Mouse (Mus musculus): ENCODE data around the gene Nploc4. TPM values are rescaled to one million over a fixed set of nuclear protein-coding genes. Genes with fewer than 3 reads are reported as not detected.
"Not testable (repeated sequence)": the region's sequence is repeated elsewhere in the genome, so short reads cannot be mapped to it uniquely, and the experiment has no call there.

Nploc4 gene
- polyA plus RNA-seq, 1 experiment, result 46.6 TPM

GRCm38 (mm10) chr11:120417852-120418251, 19.7 kb downstream of the Nploc4 start:
- Histone ChIP-seq H3K4me3 (ENCODE audit: insufficient read depth, low read length) (no peak overlapping the region), H3K27ac (ENCODE audit: insufficient read depth, low read depth, low read length) (no peak overlapping the region), H3K4me1 (ENCODE audit: control insufficient read depth, insufficient read depth, low read length) (peaks cover 5% of the 10 kb centered on the region)
- TF ChIP-seq CTCF (IDR thresholded peaks at IDR 0.05; ENCODE audit: low read depth, low read length) (no peak), POLR2A (IDR thresholded peaks at IDR 0.05; ENCODE audit: borderline replicate concordance, low read depth, low read length) (no peak)

DNA sequence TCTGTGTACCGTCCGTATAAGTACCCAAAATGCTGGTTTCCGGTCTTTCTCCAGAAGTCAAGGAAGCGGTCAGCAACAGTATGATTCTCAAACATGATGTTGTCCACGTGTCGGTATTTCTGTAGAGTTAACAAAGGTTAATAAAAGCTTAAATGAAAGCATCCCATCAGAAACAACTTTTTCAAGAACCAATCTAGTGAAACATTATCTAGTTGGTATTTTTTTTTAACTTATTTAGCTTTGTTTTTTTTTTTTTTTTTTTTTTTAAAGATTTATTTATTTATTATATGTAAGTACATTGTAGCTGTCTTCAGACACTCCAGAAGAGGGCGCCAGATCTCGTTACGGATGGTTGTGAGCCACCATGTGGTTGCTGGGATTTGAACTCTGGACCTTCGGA, 23.9 kb downstream of the Nploc4 start:
- H3K4me1 ChIP-seq (ENCODE audit: control insufficient read depth, insufficient read depth, low read length); H3K4me3 ChIP-seq (ENCODE audit: insufficient read depth, low read length): not testable (repeated sequence)

DNA sequence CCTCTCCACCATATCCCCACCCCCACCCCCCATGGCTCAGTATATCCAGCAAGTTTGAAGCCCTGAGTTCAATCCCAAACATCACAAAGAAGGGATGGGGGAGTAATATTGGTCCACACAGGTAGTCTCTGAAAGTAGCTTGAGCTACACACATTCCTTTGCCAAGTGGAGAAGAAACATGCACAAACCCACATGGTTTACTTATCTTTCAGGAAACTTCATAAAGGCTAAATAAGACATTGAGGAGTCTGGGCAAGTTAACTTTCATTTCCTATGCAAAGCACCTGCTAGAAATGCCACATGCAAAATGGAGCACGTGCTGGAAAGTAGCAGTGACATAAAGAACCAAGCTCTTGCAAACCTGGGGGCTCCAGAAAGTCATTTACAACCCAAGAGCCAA, 31.1 kb downstream of the Nploc4 start:
- Histone ChIP-seq H3K4me3 (ENCODE audit: insufficient read depth, low read length) (no peak overlapping the region), H3K27ac (ENCODE audit: insufficient read depth, low read depth, low read length) (no peak overlapping the region), H3K4me1 (ENCODE audit: control insufficient read depth, insufficient read depth, low read length) (peaks cover 14% of the 10 kb centered on the region)
- no peak for TF ChIP-seq CTCF (IDR thresholded peaks at IDR 0.05; ENCODE audit: low read depth, low read length)
- no peak for TF ChIP-seq POLR2A (IDR thresholded peaks at IDR 0.05; ENCODE audit: borderline replicate concordance, low read depth, low read length)

More for the DNA sequence above, 23.9 kb downstream of the Nploc4 start:
- H3K27ac ChIP-seq (ENCODE audit: insufficient read depth, low read depth, low read length), result not testable (repeated sequence)

GRCm38 (mm10) chr11:120405867-120406266, 31.6 kb downstream of the Nploc4 start:
- no peak overlapping the region for H3K4me3 ChIP-seq (ENCODE audit: insufficient read depth, low read length)
- H3K27ac ChIP-seq (ENCODE audit: insufficient read depth, low read depth, low read length), result no peak overlapping the region

GRCm38 (mm10) chr11:120404814-120405213, 32.7 kb downstream of the Nploc4 start:
- H3K27ac ChIP-seq (ENCODE audit: insufficient read depth, low read depth, low read length), result peak overlapping the region; percentile 48
- H3K4me3 ChIP-seq (ENCODE audit: insufficient read depth, low read length), result no peak overlapping the region
- peaks cover 14% of the 10 kb centered on the region for H3K4me1 ChIP-seq (ENCODE audit: control insufficient read depth, insufficient read depth, low read length)
- TF ChIP-seq CTCF (IDR thresholded peaks at IDR 0.05; ENCODE audit: low read depth, low read length), result no peak
- no peak for TF ChIP-seq POLR2A (IDR thresholded peaks at IDR 0.05; ENCODE audit: borderline replicate concordance, low read depth, low read length)

More at GRCm38 (mm10) chr11:120405867-120406266, 31.6 kb downstream of the Nploc4 start:
- peaks cover 14% of the 10 kb centered on the region for H3K4me1 ChIP-seq (ENCODE audit: control insufficient read depth, insufficient read depth, low read length)
- TF ChIP-seq POLR2A (IDR thresholded peaks at IDR 0.05; ENCODE audit: borderline replicate concordance, low read depth, low read length) (no peak), CTCF (IDR thresholded peaks at IDR 0.05; ENCODE audit: low read depth, low read length) (no peak)

DNA sequence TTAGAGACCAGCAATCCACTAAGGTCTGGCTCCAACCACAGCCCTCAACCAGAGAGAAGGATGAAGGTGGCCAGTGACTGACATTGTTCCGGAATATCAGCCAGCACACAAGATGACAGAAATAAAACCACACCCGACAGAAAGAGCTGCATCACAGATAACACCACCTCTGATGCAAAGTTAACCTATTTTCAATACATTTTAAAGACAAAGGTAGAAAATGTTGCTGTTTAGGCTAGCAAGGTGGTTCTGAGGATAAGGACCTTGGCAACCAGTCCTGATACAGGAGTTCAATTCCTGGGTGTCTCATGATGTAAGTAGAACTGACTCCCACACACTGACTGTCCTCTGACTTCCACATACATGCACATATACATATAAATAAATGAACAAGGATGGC, 38.2 kb downstream of the Nploc4 start:
- TF ChIP-seq CTCF (IDR thresholded peaks at IDR 0.05; ENCODE audit: low read depth, low read length) (no peak), POLR2A (IDR thresholded peaks at IDR 0.05; ENCODE audit: borderline replicate concordance, low read depth, low read length) (no peak)
- Histone ChIP-seq H3K4me3 (ENCODE audit: insufficient read depth, low read length) (no peak overlapping the region), H3K27ac (ENCODE audit: insufficient read depth, low read depth, low read length) (no peak overlapping the region)

GRCm38 (mm10) chr11:120397602-120398001, 39.9 kb downstream of the Nploc4 start:
- Histone ChIP-seq H3K27ac (ENCODE audit: insufficient read depth, low read depth, low read length) (no peak overlapping the region), H3K4me3 (ENCODE audit: insufficient read depth, low read length) (no peak overlapping the region), H3K4me1 (ENCODE audit: control insufficient read depth, insufficient read depth, low read length) (peaks cover 7% of the 10 kb centered on the region; the same call in 1 of the 2 replicates)
- TF ChIP-seq POLR2A (IDR thresholded peaks at IDR 0.05; ENCODE audit: borderline replicate concordance, low read depth, low read length) (no peak), CTCF (IDR thresholded peaks at IDR 0.05; ENCODE audit: low read depth, low read length) (no peak)

More for the DNA sequence above, 38.2 kb downstream of the Nploc4 start:
- peaks cover 14% of the 10 kb centered on the region for H3K4me1 ChIP-seq (ENCODE audit: control insufficient read depth, insufficient read depth, low read length)

- no peak overlapping the region for H3K27ac ChIP-seq (ENCODE audit: insufficient read depth, low read depth, low read length)
- peaks cover 7% of the 10 kb centered on the region; the same call in 1 of the 2 replicates for H3K4me1 ChIP-seq (ENCODE audit: control insufficient read depth, insufficient read depth, low read length)
- no peak for TF ChIP-seq POLR2A (IDR thresholded peaks at IDR 0.05; ENCODE audit: borderline replicate concordance, low read depth, low read length)
- no peak overlapping the region for H3K4me3 ChIP-seq (ENCODE audit: insufficient read depth, low read length)
Measured at GRCm38 (mm10) chr11:120395661-120396060, 41.8 kb downstream of the Nploc4 start.

GRCm38 (mm10) chr11:120388580-120388979, 48.9 kb downstream of the Nploc4 start:
- Histone ChIP-seq H3K4me1 (ENCODE audit: control insufficient read depth, insufficient read depth, low read length) (0 out of 2 replicates have a peak, but pooled peaks cover 2% of the 10 kb centered on the region), H3K4me3 (ENCODE audit: insufficient read depth, low read length) (no peak overlapping the region), H3K27ac (ENCODE audit: insufficient read depth, low read depth, low read length) (no peak overlapping the region)
- TF ChIP-seq CTCF (IDR thresholded peaks at IDR 0.05; ENCODE audit: low read depth, low read length), result no peak
- no peak for TF ChIP-seq POLR2A (IDR thresholded peaks at IDR 0.05; ENCODE audit: borderline replicate concordance, low read depth, low read length)

DNA sequence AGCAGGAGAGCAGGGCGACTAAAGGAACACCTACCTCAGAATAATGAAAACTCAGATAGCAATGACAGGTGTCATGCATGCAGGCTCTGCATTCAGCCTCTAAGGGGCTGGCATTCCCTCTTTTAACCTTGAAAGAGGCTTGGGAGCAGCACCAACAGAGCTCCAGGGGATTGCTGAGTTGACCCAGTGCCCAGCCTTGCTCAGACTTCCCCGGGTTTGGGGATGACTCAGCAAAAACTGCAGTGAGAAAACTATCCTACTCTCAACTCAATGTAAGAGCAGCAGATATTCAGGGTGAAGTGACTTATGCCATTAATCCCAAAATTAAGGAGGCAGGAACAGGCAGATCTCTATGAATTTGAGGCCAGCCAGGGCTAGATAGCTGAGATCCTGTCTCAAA, 50.4 kb downstream of the Nploc4 start:
- TF ChIP-seq CTCF (IDR thresholded peaks at IDR 0.05; ENCODE audit: low read depth, low read length) (no peak), POLR2A (IDR thresholded peaks at IDR 0.05; ENCODE audit: borderline replicate concordance, low read depth, low read length) (no peak)
- H3K27ac ChIP-seq (ENCODE audit: insufficient read depth, low read depth, low read length), result no peak overlapping the region

DNA sequence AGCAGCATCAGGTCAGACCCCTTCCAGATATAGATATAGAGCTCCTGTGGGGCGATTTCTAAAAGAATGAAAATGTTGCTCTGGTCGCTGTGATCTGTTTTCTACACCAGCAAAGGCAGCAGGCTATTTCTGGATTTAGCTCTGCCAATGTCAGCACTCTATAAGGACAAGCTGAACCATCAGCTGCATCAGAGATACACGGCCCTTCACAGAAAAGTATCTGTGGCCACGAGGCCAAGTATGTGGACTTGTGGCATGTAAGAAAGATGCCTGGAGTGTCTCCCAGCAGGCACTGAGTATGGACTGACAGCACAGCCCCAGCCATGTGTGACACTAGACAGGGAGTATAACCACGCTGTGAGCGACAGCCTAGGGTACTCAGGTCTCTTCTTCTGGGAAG, 50.9 kb downstream of the Nploc4 start:
- 0 out of 2 replicates have a peak, but pooled peaks cover 2% of the 10 kb centered on the region for H3K4me1 ChIP-seq (ENCODE audit: control insufficient read depth, insufficient read depth, low read length)
- no peak overlapping the region for H3K4me3 ChIP-seq (ENCODE audit: insufficient read depth, low read length)
- no peak for TF ChIP-seq POLR2A (IDR thresholded peaks at IDR 0.05; ENCODE audit: borderline replicate concordance, low read depth, low read length)
- TF ChIP-seq CTCF (IDR thresholded peaks at IDR 0.05; ENCODE audit: low read depth, low read length), result no peak
- no peak overlapping the region for H3K27ac ChIP-seq (ENCODE audit: insufficient read depth, low read depth, low read length)

More for the DNA sequence above, 50.4 kb downstream of the Nploc4 start:
- H3K4me3 ChIP-seq (ENCODE audit: insufficient read depth, low read length), result no peak overlapping the region
- 0 out of 2 replicates have a peak, but pooled peaks cover 2% of the 10 kb centered on the region for H3K4me1 ChIP-seq (ENCODE audit: control insufficient read depth, insufficient read depth, low read length)
